In genomic region chr5:130290775-130291174, GRCm38 (mm10) we compare ENCODE assay signal across 14 mouse cellular contexts. TPM values are rescaled to one million over a fixed set of nuclear protein-coding genes. Genes with fewer than 3 reads are reported as not detected.
DNase-seq lines count a peak whose midpoint lies in the region; ATAC-seq and TF ChIP-seq lines count a peak whose summit lies in the region.
"Had no signal": no experiment of that assay in that cellular context is flagged by ENCODE, and none has a peak within 500 bp of the region (broad histone marks: within the 10 kb centered on the region; RNA-seq: fewer than 3 reads in every experiment).

No protein-coding gene starts in this region.

- DNase-seq in cerebellum, adult 11 months, result peak; percentile 37
- peak; percentile 66 for DNase-seq in cerebellum, adult 9-10 months
- DNase-seq in layer of hippocampus, adult 2 months (ENCODE audit: low spot score in 2 of 2), result peak; percentile 66 to 79
- peak; percentile 46 for DNase-seq in left cerebral cortex, postnatal 4 days
- DNase-seq in T-cell, adult 2 months (ENCODE audit: low spot score), result no peak
- no peak for DNase-seq in gastrocnemius, postnatal 14 days
- no peak for DNase-seq in spleen, adult 18-20 months
- DNase-seq: kidney, adult 8-10 months had no signal

- H3K27ac ChIP-seq in layer of hippocampus, adult 2 months, result peak overlapping the region; percentile 84
- H3K27ac ChIP-seq: embryonic facial prominence, embryonic 12.5 days; heart, embryonic 10.5 days; limb, embryonic 10.5 days; liver, embryonic 15.5 days; macrophage had no signal

- no peak overlapping the region for H3K4me3 ChIP-seq in layer of hippocampus, adult 2 months
- H3K4me3 ChIP-seq: embryonic facial prominence, embryonic 12.5 days; heart, embryonic 10.5 days; limb, embryonic 10.5 days; liver, embryonic 15.5 days had no signal

- intact Hi-C loops in left cerebral cortex, postnatal 4 days (cut with DNase I), result no loop called here
- intact Hi-C loops in gastrocnemius, postnatal 14 days (cut with DNase I; ENCODE audit: low total_unique reads), result no loop called here

- TF ChIP-seq CTCF in layer of hippocampus, adult 2 months (conservative IDR thresholded peaks at IDR 0.05), result no peak

- no peak; the same call in 1 of the 2 replicates for ATAC-seq in cerebellum, adult (ENCODE audit: insufficient number of reproducible peaks, low FRiP score, low TSS enrichment)

RNA-seq across cellular contexts. Expression of gene Tyw1, which starts 35.4 kb away (rescaled TPM):
- 10 to 100 TPM; 16.2 to 17.7 TPM for total RNA-seq in layer of hippocampus, adult 2 months (2021)
- 10 to 100 TPM; 17.9 to 19.4 TPM for total RNA-seq in left cerebral cortex, postnatal 4 days (2021)
- total RNA-seq in gastrocnemius, postnatal 14 days (2021), result 1 to 10 TPM; 7.8 to 9.1 TPM

RNA-seq across cellular contexts. Expression of gene Sbds, which starts 35.4 kb away (rescaled TPM):
- 10 to 100 TPM; 76.5 to 81.9 TPM for total RNA-seq in layer of hippocampus, adult 2 months (2021)
- total RNA-seq in left cerebral cortex, postnatal 4 days (2021), result 10 to 100 TPM; 37.4 to 38.3 TPM
- total RNA-seq in gastrocnemius, postnatal 14 days (2021), result 10 to 100 TPM; 22.6 to 23.4 TPM

Comparison
In these comparisons a context has a peak if more than half of its experiments do, and no peak if none do; other contexts are left out.
1. DNase-seq: peak in cerebellum, adult 11 months (single experiment), cerebellum, adult 9-10 months (single experiment), layer of hippocampus, adult 2 months (2 of 2) and left cerebral cortex, postnatal 4 days (single experiment); none in T-cell, adult 2 months (single experiment), gastrocnemius, postnatal 14 days (single experiment) and spleen, adult 18-20 months (0 of 2).